Mouse (Mus musculus) cerebellum, adult 2 months (tissue): Measurements from ENCODE around the gene Cd7.

Source experiments
- CTCF ChIP-seq: fragments of 200-500 bp; IDR thresholded peaks from 2 replicates; pipeline ENCODE4 v1.5.1; 2011; ENCODE audit warnings: low read depth, mild to moderate bottlenecking, control low read depth, low read length, moderate library complexity, borderline replicate concordance; ENCODE audit not compliant: insufficient read depth
- POLR2A ChIP-seq: fragments of 200-500 bp; IDR thresholded peaks from 2 replicates; pipeline ENCODE4 v1.6.1; 2011; ENCODE audit warnings: low read length, control low read depth, borderline replicate concordance; ENCODE audit not compliant: insufficient read depth

GRCm38 (mm10) chr11:120993080-120993479, 46.1 kb downstream of the Cd7 start:
- no peak for TF ChIP-seq CTCF
- no peak for TF ChIP-seq POLR2A
